Mouse (Mus musculus): ENCODE results near the gene Rab4a.
"Not testable (repeated sequence)": the region's sequence is repeated elsewhere in the genome, so short reads cannot be mapped to it uniquely, and the experiment has no call there.

Gene Rab4a

DNA sequence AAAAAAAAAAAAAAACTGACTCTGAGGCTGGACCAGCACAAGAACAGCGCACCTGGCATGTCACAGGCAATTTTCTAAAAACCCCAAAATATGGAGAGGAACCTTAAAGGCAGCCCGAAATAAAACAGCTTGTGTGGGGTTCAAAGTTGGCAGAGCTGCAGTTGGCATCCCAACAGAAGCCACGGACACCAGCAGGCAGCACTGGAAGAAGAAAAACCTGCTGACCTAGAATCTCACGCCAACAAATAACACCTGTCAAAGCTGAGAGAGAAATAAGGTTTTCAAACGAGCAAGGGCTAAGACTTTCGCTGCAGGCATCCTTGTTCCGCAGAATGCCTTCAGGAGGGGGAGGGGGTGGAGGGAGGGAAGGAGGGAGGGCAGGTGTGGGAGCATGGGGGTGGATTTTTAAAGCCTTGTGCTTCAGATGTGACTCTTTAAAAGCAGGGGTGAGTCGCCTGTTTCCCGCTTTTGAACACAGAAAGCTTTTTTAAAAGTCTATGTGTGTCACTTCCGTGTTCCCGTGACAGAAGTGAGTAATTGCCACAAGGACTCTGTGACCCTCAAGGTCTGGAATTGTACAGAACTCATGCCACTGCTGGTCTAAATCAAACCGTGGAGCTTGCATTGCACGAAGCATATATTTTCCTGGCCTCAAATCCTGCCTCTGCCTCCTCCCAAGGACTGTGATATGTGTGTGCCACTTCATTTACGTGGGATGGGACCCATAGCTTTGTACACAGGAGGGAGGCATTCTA, 17.2 kb upstream of the Rab4a start:
- no peak for DNase-seq (ENCODE audit: extremely low spot score)

DNA sequence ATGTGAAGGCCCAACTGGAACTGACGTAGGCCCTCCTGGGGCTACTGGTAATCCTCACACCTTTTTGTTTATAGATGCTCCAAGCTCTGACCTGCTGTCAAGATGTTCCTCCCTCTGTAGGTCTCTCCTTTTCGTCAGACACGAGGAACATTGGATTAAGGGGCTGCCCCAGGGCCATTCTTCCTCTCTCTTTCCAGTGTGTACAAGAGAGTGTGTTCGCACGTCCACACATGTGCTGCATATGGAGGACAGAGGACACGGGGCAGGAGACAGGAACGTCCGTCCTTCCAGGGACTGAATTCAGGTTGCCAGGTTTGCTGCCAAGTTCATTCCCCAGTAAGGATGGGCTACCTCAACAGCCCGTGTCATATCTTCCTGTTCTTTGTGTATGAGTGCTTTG, 16.3 kb upstream of the Rab4a start:
- DNase-seq (ENCODE audit: extremely low spot score), result no peak

DNA sequence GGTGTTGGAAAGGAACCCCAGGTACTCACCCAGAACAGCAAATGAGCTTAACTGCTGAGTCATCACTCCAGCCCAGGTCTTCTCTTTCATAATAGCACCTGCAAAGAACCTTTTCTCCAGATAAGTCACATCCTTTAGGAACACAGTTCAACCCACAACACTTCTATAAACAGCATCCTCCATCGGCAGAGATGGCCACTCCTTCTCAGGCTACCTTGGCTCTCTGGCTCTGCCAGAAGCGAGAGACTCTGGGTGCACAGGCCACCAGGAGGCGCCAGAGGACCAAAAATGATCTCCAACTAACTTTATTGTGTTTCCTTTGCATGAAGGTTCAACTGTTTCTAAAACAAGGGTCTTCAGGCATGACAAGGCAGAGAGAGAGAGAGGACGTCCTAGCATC, 15.8 kb upstream of the Rab4a start:
- peak; percentile 90 for DNase-seq (ENCODE audit: extremely low spot score)

DNA sequence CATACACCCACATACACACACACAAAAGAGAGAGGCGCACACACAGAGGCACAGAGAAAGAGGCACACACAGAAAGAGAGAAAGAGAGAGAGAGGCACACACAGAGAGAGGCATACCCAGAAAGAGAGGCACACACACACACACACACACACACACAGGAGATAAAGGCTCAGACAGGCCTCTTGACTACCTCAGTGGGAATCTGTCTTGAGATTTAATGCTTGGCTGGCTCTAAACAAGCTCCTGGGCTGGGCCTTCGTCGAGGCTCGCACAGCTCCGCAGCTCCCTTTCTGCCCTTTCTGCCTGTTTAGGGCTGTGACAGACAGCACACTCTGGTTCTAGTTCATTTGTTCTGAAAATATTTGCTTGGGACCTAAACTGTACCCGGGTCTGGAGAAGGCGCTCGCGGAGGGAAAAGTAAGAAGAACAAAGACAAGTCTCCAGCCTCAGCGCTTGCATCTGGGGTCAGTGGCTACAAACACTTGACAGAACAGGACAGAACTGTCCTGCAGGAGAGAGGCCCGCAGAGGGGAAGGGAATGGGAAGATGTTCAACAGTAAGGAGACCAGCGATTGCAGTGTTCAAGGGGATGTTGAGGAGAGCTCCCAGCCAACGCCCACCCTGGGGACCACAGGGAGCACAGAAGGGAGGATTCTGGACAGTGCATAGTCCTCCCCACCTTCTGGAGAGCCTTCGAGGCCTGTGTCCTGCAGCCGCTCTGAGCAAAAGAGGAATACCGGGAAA, 14.5 kb upstream of the Rab4a start:
- peak; percentile 49 for DNase-seq (ENCODE audit: extremely low spot score)

DNA sequence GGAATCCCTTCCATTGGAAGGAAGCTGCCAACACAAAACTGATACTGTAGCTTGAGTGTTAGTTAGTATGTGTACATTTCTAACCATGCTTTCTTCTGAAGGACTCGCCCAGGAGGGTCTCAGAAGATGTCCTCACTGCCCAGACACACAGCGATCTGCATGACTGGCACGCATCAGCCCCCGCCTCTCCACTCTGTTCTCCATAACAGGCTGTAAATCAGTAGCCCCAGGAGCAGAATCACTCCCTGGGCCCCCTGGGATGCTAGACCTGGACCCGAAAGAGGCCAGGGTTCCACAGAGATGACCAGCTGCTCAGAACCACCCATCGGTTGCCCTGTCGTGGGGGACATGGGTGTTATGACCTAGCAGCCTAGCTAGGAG, 13.9 kb upstream of the Rab4a start:
- no peak for DNase-seq (ENCODE audit: extremely low spot score)

DNA sequence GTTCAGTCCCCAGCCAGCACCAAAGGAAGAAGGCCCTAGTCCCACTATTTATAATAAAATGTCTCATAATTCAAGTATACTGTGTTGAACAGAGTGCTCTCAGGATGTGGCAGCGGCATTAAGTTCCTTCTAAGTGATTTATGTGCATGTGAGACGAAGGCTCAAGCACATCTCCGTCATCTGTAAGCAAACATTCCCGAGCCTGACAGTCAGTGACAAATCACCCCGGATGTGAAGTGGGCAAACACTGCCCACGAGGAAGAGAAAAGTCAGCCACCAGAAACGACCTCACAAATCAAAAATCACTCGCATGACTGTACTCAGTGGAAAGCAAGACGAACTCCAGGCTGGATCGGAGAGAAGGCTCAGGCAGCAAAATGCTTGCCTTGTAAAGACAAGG, 11.9 kb upstream of the Rab4a start:
- DNase-seq (ENCODE audit: extremely low spot score), result no peak

DNA sequence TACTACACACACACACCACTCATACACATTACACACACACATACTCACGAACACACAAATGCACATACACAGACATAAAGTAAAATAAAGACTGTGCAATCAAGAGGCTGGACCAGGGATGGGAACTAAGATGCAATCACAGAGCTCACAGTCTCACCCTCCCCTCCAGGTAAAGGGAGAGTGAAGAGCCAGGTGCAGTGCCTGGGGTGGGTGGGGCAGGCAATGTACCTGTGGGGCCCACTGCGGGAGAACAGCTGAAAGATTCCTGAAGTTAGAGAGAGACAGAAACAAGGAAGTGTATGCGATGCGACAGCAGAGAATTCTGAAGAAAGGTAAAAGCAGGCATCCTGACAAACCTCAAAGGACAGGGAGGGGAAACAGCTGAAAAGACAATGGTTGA, 11.0 kb upstream of the Rab4a start:
- DNase-seq (ENCODE audit: extremely low spot score), result no peak

DNA sequence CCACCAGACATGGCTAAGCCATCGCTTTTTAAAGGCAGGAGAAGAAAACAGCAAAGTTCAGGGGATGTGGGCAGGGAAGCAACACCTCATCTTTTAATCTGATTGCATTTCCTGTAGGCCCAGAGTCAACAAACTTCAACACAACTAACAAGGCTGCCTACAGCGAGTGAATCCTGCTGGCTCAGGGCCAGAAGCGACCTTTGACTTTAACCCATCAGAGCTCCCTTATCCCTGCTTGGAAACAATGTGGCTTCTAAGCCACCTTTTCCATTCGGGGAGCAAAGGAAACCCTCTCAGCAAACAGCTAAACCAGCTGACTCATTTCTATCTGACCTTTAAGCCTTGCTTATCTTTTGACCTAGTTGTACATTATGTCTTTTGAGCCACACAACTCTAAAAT, 9.0 kb upstream of the Rab4a start:
- no peak for DNase-seq (ENCODE audit: extremely low spot score)

DNA sequence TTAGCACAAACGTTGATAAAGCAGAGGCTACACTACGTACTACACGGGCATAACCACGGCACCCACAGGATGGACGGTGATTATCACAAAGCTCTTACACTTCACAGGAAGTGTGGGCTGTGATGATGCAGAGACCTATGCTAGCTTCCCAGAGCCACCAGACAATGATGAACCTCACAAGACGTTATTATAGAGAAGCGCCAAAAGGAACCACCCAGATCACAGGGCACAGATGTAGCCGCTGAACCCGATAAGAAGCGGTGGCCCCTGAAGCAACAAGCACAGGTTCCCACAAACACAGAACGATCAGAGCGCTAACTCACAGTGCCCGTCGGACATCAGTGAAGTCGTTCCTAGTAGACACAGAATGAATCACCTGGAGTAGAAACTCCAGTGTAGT, 7.9 kb upstream of the Rab4a start:
- DNase-seq (ENCODE audit: extremely low spot score), result no peak

DNA sequence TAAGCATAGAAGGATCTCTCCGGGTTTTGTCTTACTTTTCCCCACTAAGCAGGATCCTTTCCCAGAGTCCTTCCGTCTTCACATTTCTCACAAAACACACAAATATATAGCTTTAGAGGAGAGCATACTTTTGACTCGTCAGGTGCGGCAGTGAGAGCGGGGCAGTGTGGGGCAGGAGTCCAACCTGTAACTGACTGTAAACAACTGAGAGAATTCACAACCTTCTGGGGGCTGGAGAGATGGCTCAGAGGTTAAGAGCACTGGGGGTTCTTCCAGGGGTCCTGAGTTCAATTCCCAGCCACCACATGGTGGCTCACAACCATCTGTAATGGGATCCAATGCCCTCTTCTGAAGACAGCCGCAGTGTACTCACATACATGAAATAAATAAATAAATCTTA, 6.4 kb upstream of the Rab4a start:
- no peak for DNase-seq (ENCODE audit: extremely low spot score)

DNA sequence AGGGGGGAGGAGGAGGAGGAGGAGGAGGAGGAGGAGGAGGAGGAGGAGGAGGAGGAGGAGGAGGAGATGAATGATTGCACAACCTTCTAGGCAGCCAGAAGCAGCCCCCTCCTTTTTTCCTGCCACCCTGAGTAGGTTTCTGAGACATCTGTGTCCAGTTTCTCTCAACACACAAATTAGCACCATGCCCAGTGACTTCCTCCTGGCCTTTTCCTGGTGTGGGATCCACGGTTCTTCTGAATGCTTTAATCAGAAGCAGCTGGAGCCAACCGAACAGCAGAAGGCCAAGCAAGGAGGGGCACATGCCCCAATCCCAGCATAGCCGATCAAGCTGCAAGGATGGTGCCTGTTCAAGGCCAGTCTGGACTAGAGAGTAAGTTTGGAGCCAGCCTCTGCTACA, 5.9 kb upstream of the Rab4a start:
- DNase-seq (ENCODE audit: extremely low spot score), result peak; percentile 48

DNA sequence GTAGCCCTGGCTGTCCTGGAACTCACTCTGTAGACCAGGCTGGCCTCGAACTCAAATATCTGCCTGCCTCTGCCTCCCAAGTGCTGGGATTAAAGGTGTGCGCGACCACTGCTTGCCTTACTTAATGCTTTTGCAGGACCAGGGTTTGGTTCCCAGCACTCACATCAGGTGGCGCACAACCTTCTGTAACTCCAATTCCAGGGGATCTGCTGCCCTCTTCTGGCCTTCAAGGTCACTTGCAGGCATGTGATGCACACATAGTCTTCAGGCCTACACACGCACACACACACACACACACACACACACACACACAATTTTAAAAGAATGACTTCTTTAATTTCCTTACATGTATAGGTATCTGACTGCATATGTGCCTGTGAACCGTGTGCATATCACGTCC, 4.9 kb upstream of the Rab4a start:
- no peak for DNase-seq (ENCODE audit: extremely low spot score)

DNA sequence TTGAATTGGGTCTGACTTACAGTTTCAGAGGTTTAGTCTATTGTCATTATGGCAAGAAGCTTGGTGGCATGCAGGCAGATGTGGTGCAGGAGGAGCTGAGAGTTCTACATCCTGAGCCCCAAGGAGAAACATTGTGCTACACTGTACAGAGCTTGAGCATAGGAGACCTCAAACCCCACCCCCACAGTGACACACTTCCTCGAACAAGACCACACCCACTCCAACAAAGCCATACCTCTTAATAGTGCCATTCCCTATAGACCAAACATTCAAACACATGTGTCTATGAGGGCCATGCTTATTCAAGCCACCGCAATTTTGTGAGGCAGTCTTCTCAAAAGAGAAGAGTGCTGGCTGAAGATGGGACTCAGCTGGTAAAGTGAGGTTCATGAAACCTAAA, 4.2 kb upstream of the Rab4a start:
- DNase-seq (ENCODE audit: extremely low spot score), result no peak

DNA sequence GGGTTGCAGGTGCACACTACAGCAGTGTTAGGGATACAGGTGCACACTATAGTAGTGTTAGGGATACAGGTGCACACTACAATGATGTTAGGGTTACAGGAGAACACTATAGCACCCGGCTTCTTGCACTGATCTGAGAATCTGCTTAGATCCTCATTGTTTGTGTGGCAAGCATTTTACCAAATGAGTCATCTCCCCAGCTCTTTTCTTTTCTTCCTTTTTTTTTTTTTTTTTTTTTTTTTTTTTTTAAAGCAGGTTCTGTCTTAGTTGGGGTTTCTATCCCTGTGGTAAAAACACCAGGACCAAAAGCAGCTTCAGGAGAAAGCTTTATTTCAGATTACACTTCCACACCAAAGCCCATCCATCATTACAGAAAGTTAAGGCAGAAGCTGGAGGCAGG, 2.1 kb upstream of the Rab4a start:
- no peak for DNase-seq (ENCODE audit: extremely low spot score)

DNA sequence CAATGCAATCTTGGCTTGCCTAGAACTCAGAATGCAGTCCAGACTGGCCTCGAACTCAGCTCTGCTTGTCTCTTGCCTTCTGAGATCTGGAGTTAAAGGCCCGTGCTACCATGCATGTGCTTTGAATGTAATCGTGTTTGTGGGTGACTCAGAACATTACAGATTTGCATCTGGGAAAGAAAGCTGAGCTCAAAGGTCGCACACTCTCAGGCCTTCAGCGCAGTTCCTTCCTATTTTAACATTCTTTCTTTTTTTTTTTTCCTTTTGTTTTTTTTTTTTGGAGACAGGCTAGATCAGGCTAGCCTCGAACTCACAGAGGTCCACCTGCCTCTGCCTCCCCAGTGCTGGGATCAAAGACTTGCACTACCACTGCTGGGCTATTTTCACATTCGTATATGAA, 1.2 kb upstream of the Rab4a start:
- DNase-seq (ENCODE audit: extremely low spot score), result no peak

DNA sequence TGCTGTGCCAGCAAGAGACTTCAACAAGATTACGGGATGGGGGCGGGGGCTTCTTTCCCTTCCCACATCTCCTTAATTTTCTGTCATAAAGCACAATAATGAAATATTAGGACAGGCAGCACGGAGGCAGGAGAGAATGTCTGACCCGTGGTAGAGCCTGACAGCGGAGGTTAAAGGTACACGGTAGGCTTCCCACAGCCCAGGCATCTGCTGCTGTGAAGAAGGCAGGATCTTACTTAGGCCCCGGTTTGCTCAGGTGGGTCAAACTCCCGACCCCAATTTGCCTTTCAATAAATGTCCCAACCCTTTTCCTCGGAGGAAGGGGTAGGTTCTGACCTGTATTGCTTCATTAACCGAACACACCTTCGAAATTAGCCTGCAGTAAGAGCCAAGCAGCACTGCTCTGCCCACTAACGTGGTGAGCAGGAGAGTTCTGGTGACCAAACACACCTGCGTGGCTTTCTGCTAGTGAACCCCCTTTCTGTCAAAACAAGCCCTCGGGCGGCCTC, 522 bp upstream of the Rab4a start:
- no peak for DNase-seq (ENCODE audit: extremely low spot score)

DNA sequence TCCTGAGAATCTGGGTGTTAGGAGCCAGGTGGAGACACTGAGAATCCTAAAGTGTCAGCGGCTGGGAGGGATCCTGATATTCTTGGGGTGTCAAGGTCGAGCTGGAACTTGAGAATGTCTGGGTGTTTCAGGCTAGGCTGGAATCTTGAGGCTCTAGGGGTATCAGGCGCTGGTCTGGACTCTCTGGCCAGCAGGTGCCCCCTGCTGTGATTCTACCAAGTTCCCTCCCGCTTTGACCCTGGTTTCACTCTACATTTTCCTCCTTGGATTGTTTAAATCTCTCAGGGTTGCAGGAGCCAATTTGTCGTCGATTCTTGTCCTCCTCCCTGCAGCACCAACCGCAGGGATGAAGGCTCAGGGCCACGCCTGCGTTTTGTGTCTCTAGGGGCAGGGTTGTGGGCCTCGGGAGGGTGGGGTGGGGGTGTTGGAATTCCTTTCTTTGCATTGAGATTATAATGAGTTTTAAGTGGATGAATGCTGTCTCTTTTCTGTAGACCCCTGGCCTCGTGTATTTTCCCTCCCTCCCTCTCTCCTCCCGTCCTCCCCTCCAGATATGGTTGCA, 670 bp downstream of the Rab4a start:
- no peak for DNase-seq (ENCODE audit: extremely low spot score)

DNA sequence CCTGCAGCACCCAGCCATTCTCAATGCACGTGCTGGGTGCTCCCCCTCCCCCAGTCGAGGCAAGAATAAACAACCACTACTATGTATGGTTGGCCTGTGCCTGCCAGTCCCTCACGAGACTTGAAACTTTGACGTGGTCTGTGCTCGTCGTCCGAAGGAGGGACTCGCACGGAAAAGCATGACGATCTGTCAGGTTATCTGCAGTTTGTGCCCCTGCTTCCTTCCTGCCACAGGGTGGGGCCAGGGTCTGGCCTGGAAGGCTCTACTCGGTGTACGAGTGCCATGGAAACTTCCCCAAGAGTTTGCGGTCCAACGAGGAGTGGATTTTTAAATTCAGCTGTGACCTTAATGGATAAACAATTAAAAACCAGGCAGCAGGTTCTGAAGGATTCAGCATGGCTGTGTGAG, 1.2 kb downstream of the Rab4a start:
- peak; percentile 35 for DNase-seq (ENCODE audit: extremely low spot score)

DNA sequence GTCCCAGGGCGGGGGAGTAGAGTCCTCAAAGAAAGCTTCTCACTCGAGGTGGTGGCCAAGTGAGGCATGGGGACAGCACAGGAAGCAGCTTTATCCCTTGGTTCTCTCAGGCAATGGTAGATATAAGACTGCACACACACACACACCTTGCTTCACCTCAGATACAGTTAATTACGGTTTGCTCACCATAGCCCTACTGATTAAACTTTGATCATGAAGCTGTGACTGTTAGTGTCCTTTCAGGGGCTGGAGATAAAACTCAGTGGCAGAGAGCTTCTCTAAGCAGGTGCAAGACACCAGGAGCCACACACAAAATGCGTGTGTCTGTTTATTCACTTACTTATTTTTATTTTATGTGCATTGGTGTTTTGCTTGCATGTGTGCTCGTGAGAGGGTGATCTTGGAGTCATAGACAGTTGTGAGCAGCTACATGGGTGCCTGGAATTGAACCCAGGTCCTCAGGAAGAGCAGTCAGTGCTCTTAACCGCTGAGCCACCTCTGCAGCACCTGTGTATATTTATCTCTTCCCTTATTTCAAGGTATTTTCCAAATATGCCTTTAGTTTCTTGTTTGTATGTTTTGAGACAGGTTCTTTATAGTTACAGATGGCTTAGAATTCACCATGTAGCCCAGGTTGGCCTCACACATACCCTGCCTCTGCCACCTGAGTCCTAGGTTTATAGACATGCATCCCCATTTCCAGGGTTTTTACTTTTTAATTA, 2.2 kb downstream of the Rab4a start:
- DNase-seq (ENCODE audit: extremely low spot score), result no peak

DNA sequence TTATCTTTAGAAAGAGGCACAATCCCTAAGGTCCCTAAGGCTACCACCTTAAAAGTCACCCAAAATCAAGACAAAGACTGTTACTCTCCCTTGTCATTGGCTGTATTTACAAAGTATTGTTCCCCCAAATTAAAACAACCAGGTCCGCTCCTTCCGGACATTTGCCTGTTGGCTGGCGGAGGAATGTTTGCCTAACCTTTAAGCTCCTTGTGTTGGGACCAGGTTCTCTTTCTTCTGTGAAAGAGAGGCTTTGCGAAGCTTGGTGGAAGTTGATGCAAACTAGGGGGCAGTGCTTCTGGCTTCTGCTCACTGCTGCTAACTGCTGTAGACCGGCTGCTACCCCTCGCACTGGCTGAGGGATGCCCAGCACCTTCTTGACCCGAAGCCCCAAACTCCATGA, 2.9 kb downstream of the Rab4a start:
- no peak for DNase-seq (ENCODE audit: extremely low spot score)

DNA sequence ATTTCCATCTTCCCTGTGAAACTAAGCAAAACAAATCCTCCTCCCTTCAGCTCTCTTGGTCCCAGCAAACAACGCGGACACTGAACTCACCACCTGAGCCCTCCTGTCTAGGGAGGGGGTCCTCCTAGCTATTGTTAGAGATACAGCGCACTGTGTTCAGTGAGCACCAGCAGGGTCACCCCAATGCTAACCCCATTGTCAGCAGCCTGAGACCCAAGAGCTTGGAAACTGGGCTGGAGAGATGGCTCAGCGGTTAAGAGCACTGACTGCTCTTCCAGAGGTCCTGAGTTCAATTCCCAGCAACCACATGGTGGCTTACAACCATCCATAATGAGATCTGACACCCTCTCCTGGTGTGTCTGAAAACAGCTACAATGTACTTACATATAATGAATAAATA, 3.6 kb downstream of the Rab4a start:
- DNase-seq (ENCODE audit: extremely low spot score), result not testable (repeated sequence)

DNA sequence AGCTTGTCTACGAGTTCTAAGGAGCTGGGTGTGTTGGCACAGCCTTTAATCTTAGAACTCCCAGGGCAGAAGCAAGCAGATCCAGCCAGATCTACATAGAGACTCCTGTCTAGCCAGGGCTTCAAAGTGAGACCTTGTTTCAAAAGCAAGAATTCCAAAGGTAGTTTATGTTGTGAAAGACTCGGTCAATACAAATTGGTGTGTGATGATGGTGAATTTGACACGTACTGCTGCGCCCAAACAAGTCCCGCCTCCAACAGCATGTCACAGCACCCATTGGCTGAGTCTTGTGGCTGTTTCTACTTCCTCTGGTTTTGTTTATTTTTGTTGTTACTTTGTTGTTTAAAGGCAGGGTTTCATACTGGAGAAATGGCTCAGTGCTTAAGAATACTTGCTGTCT, 6.4 kb downstream of the Rab4a start:
- no peak for DNase-seq (ENCODE audit: extremely low spot score)

Measured in embryo, embryonic 9.5 days (tissue).